ENCODE assay signal across 15 mouse cellular contexts in the genomic region with DNA sequence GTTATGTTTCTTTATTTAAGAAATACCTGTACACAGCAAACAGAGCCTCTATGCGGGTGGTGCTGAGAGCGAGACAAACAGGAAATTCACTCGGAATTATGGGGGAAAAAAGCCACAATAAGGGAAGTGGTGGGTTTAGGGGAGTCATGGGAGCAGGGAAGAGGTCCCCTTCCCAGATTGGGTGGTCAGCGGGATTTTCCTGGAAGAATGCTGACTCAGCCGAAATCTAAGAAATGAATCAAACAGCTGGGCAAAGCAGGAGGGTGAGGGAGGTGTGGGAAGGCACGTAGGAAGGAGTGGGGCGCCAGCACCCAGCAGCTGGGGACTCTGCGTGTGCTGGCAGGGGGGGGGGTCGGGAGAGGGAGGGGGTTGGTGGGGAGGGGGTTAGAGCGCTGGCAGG.
"Had no signal": no experiment of that assay in that cellular context is flagged by ENCODE, and none has a peak within 500 bp of the region (broad histone marks: within the 10 kb centered on the region; RNA-seq: fewer than 3 reads in every experiment).

No protein-coding gene starts in this region.

- DNase-seq: retina, postnatal 1 day; right cerebral cortex, adult 18-20 months; right cerebral cortex, postnatal 14 days; right cerebral cortex, postnatal 25 days; right cerebral cortex, postnatal 4 days; spleen, adult 18-20 months; thymus, adult 18-20 months; thymus, adult 2 months; thymus, postnatal 14 days; thymus, postnatal 25 days; thymus, postnatal 36 days; thymus, postnatal 4 days had no signal

- H3K9ac ChIP-seq: neural tube, embryonic 13.5 days; neural tube, embryonic 15.5 days; stomach, embryonic 15.5 days had no signal

- H3K4me3 ChIP-seq: neural tube, embryonic 13.5 days; neural tube, embryonic 15.5 days; stomach, embryonic 15.5 days had no signal

- H3K36me3 ChIP-seq: neural tube, embryonic 13.5 days; neural tube, embryonic 15.5 days; stomach, embryonic 15.5 days had no signal

- H3K27ac ChIP-seq: neural tube, embryonic 13.5 days; neural tube, embryonic 15.5 days; stomach, embryonic 15.5 days had no signal

- H3K4me2 ChIP-seq: neural tube, embryonic 13.5 days; neural tube, embryonic 15.5 days; stomach, embryonic 15.5 days had no signal

- H3K9me3 ChIP-seq: neural tube, embryonic 13.5 days; neural tube, embryonic 15.5 days; stomach, embryonic 15.5 days had no signal
